Mouse (Mus musculus) E14TG2a.4 (cell line): ENCODE data around the gene Rnf39.

Source experiments
- CTCF ChIP-seq: conservative IDR thresholded peaks from 2 replicates; pipeline ENCODE4 v1.5.1; 2014; ENCODE audit warnings: low read length
- POU5F1 ChIP-seq: IDR thresholded peaks from 2 replicates; pipeline ENCODE4 v1.6.1; 2014; ENCODE audit warnings: low read length, borderline replicate concordance

DNA sequence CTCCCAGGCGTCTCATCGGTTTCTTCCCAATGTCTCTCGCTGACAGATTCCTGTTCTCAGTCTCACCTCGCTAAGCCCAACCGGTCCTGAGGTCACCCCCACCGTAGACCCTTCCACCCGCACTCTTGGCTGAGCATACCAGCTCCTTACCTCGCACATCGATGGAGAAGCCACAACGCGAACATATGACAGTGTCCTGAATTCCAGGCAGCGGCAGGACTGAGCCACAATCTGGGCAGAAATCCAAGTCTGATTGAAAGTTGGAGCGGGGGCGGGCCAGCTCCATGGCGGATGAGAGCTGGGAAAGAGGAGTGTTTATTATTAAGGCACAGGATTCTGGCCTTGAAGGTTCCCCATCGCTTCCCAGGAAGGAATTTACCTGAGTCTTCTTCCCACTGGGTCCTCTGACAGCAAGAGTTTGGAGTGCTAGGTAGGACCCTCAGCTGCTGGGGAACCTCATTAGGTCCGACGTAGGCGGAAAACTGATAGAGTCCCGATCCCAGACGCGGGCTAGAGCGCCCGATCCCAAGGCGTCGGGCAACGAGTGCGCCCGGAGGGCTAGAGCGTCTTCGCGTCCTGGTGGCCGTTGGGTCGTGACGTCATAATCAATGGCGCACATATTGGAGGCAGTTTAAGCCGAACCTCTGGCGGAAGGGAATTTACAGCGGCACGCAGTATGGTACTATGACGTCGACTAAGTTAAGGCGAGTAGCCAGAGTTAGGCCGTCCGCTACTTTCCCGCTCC, 15.5 kb downstream of the Rnf39 start, which contains the start of the genes Znrd1 and Znrd1as:
- TF ChIP-seq CTCF (no peak), POU5F1 (no peak)
